Mouse (Mus musculus) MEL (cell line): ENCODE results near the gene Slc25a5.

Experiments
- BHLHE40 ChIP-seq: IDR thresholded peaks from 2 replicates; pipeline ENCODE4 v1.6.1; 2012; ENCODE audit warnings: low read depth, mild to moderate bottlenecking, inconsistent platforms, low read length, improper control_type of control experiment, borderline replicate concordance
- E2F4 ChIP-seq: IDR thresholded peaks from 2 replicates; pipeline ENCODE4 v1.6.1; 2011; ENCODE audit warnings: low read depth, low read length, improper control_type of control experiment, borderline replicate concordance
- POLR2A ChIP-seq, 2 experiments: IDR thresholded peaks; 2 replicates each; pipeline ENCODE4 v1.6.1; 2011 to 2012; ENCODE audit warnings: low read length in 2 of 2, mild to moderate bottlenecking in 2 of 2, control low read depth in 1 of 2, improper control_type of control experiment in 1 of 2, low read depth in 1 of 2, moderate library complexity in 1 of 2; ENCODE audit not compliant: control insufficient read depth in 1 of 2, insufficient read depth in 1 of 2, poor library complexity in 1 of 2
- RAD21 ChIP-seq: IDR thresholded peaks from 2 replicates; pipeline ENCODE4 v1.6.1; 2011; ENCODE audit warnings: mild to moderate bottlenecking, low read depth, low read length, improper control_type of control experiment

DNA sequence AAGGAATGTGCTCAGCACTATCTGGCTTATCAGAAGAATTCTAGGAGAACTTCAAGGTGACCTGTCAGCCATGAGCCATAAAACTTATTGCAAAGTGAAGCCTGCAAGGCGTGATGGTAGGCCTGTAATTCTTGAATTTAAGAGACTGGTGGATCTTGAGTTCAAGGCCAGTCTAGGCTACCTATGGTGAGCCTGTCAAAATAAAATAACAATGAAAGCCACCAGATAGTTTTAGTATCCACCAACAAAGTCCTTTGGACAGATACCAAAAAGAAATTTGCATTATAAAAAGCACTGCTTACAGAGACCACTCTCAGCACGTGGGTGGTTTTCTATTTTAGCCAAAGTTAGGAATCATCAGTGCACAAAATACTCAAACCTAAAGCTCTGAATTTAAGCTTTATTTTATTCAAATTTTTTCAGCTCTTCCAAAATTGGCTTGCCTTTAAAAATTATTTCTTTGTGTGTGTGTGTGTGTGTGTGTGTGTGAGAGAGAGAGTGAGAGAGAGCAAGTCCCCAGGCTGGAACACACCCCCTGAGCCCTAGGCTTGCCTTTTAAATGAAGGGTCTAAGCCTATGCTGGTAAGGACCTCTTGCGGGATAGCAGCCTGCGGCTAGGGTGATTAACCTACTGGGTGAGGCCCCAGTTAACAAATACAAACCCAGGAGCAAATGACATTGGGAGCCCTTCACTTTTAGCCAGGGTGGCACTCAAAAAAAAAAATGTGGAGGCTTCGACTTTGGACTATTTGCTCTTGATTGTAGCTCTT, 10.2 kb downstream of the Slc25a5 start:
- TF ChIP-seq BHLHE40 (no peak), E2F4 (no peak), POLR2A (IDR thresholded peaks at IDR 0.05; ENCODE audit: control insufficient read depth in 1 of 2, insufficient read depth in 1 of 2, low read depth in 1 of 2, low read length in 2 of 2, poor library complexity in 1 of 2) (no peak), RAD21 (no peak)
